Mouse (Mus musculus) liver, embryonic 14.5 days (tissue): Measurements from ENCODE around the gene Igfbp3. TPM values are rescaled to one million over a fixed set of nuclear protein-coding genes. Genes with fewer than 3 reads are reported as not detected.

ENCODE experiments used
- ATAC-seq: fragments of 200-750 bp; cut with Nextera tagmentation; 2 replicates; pipeline ENCODE4 v1.8.0; 2017; ENCODE audit warnings: moderate number of reproducible peaks, mild to moderate bottlenecking, moderate library complexity; ENCODE audit not compliant: insufficient read depth
- DNase-seq, 3 experiments: peaks; one replicate each; pipeline ENCODE4 v3.0.0-alpha.2; 2012 to 2013; ENCODE audit warnings: low read depth in 3 of 3, low spot score in 3 of 3
- H3K27ac ChIP-seq: fragments of 300-500 bp; sonication (generic); 2 replicates; pipeline ENCODE4 v1.5.1; 2014; ENCODE audit warnings: moderate library complexity, mild to moderate bottlenecking, control low read depth, inconsistent platforms
- H3K27me3 ChIP-seq: fragments of 300-500 bp; sonication (generic); 2 replicates; pipeline ENCODE4 v1.6.1; 2014; ENCODE audit warnings: mild to moderate bottlenecking, low read length, moderate library complexity; ENCODE audit not compliant: control insufficient read depth, insufficient read depth
- H3K36me3 ChIP-seq: fragments of 300-500 bp; sonication (generic); replicated peaks from 2 replicates; pipeline ENCODE4 v1.6.1; 2014; ENCODE audit warnings: low read depth; ENCODE audit not compliant: control insufficient read depth, insufficient read depth
- H3K4me1 ChIP-seq, 2 experiments: fragments of 200-500 bp in 1 of 2; fragments of 300-500 bp in 1 of 2; sonication (generic) in 1 of 2; replicated peaks; 2 replicates each; pipeline ENCODE4 v1.6.1; 2012 to 2014; ENCODE audit warnings: antibody characterized with exemption in 1 of 2, inconsistent platforms in 1 of 2, low read length in 1 of 2; ENCODE audit not compliant: control insufficient read depth in 2 of 2, insufficient read depth in 2 of 2
- H3K4me2 ChIP-seq: fragments of 300-500 bp; sonication (generic); 2 replicates; pipeline ENCODE4 v1.6.1; 2014; ENCODE audit warnings: low read depth, mild to moderate bottlenecking, control low read depth, moderate library complexity
- H3K4me3 ChIP-seq, 2 experiments: fragments of 200-500 bp in 1 of 2; fragments of 300-500 bp in 1 of 2; sonication (generic) in 1 of 2; 2 replicates each; pipeline ENCODE4 v1.5.1; 2012 to 2014; ENCODE audit warnings: low read depth in 2 of 2, low read length in 2 of 2, mild to moderate bottlenecking in 2 of 2, control low read depth in 1 of 2, inconsistent platforms in 1 of 2, moderate library complexity in 1 of 2; ENCODE audit not compliant: insufficient read depth in 1 of 2
- H3K9ac ChIP-seq: fragments of 300-500 bp; sonication (generic); replicated peaks from 2 replicates; pipeline ENCODE4 v1.6.1; 2014; ENCODE audit warnings: mild to moderate bottlenecking, control low read depth, moderate library complexity
- H3K9me3 ChIP-seq: fragments of 300-500 bp; sonication (generic); 2 replicates; pipeline ENCODE4 v1.6.1; 2016; ENCODE audit warnings: low read length, mixed read lengths; ENCODE audit not compliant: control insufficient read depth
- CTCF ChIP-seq: IDR thresholded peaks from 2 replicates; pipeline ENCODE4 v1.5.1; 2016; ENCODE audit warnings: antibody characterized with exemption, low read depth, control low read depth
- EP300 ChIP-seq: IDR thresholded peaks from 2 replicates; pipeline ENCODE4 v1.6.1; 2016; ENCODE audit warnings: antibody characterized with exemption, low read depth
- WGBS: fragments of 180-500 bp; shearing (Covaris S2); extraction: QIAGEN DNeasy Blood & Tissue Kit; methylation state at CpG from one replicate; pipeline ENCODE4 v1.1.7; 2014; ENCODE audit not compliant: insufficient replicate concordance; 5-methylcytosine and 5-hydroxymethylcytosine counted together
- polyA plus RNA-seq, 2 experiments: library from polyadenylated mRNA; depleted of rRNA in 1 of 2; stranded (reverse) in 1 of 2; unstranded in 1 of 2; fragments of >200 nt; fragmentation: Nextera tagmentation in 1 of 2; extraction: Ambion mirVana in 1 of 2; gene quantifications; 2 replicates each; pipeline versions ENCODE4 v1.2.1 to v1.2.3; 2012 to 2014

Igfbp3 gene
- polyA plus RNA-seq, 2 experiments: 19.0 to 21.4 TPM

DNA sequence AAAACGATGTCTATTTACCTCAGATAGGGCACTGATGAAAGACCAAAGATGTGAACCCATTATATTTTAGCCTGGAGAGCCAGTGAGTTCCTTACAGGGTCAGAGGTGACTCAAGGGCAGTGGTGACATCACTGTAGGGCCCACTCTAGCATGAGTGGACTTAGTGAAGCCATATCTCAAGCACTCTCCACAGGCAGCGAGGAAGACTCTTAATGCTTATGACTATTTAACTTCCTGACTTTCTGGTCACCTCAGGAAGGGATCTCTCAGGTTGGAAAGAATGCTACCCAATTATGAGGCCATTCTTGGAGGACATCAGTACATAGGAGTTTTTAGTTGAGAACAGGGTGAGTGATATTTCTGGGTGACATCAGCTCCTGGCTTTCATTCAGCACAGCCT lies 19.6 kb upstream of the Igfbp3 start:
- H3K27me3 ChIP-seq: no peaks in the 10 kb centered on the region
- no peaks in the 10 kb centered on the region for H3K4me1 ChIP-seq
- no peak for DNase-seq
- WGBS: 52% methylated on average over 2 of the region's 2 CpGs
- H3K9ac ChIP-seq: no peak overlapping the region
- H3K36me3 ChIP-seq: no peaks in the 10 kb centered on the region
- H3K4me2 ChIP-seq: no peak overlapping the region
- no peak for ATAC-seq
- H3K27ac ChIP-seq: no peak overlapping the region
- TF ChIP-seq EP300 (no peak), CTCF (no peak)
- no peaks in the 10 kb centered on the region for H3K9me3 ChIP-seq
- no peak overlapping the region for H3K4me3 ChIP-seq

GRCm38 (mm10) chr11:7231958-7232357 lies 18.2 kb upstream of the Igfbp3 start:
- H3K9me3 ChIP-seq: no peaks in the 10 kb centered on the region
- no peaks in the 10 kb centered on the region for H3K27me3 ChIP-seq
- ATAC-seq (no peak), DNase-seq (no peak)
- no peak overlapping the region for H3K4me2 ChIP-seq
- H3K9ac ChIP-seq: no peak overlapping the region
- 61% methylated on average over 4 of the region's 4 CpGs for WGBS
- H3K4me3 ChIP-seq: no peak overlapping the region
- no peaks in the 10 kb centered on the region for H3K36me3 ChIP-seq
- no peaks in the 10 kb centered on the region for H3K4me1 ChIP-seq
- no peak overlapping the region for H3K27ac ChIP-seq
- TF ChIP-seq EP300 (no peak), CTCF (no peak)

- DNase-seq: no peak
- 57% methylated on average over 4 of the region's 4 CpGs for WGBS
- H3K9ac ChIP-seq: no peak overlapping the region
Measured at GRCm38 (mm10) chr11:7230000-7230399, 16.3 kb upstream of the Igfbp3 start.

DNA sequence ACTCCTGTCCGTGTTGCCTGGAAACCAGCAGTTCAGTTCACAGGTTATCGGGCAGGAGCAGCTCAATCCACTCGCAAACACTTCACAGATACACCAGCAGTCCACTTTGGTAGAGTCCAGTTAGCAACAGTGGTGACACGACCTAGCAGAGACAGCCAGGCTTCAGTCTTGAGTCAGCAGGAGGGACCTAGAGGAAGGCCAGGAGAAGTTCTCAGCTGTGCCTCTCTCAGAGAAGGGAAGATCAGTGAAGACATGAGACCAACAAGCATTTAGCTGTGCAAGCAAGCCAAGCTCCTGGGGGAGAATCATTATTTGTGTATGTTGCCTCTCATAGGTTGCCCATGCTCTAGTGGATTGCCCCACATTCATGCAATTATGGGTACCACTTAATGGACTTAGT lies 14.4 kb upstream of the Igfbp3 start:
- TF ChIP-seq EP300 (no peak), CTCF (no peak)
- H3K27me3 ChIP-seq: no peaks in the 10 kb centered on the region
- H3K9ac ChIP-seq: no peak overlapping the region
- no peaks in the 10 kb centered on the region for H3K9me3 ChIP-seq
- DNase-seq (no peak), ATAC-seq (no peak)
- H3K27ac ChIP-seq: no peak overlapping the region
- H3K36me3 ChIP-seq: no peaks in the 10 kb centered on the region
- 51% methylated on average over 4 of the region's 4 CpGs for WGBS
- H3K4me1 ChIP-seq: no peaks in the 10 kb centered on the region
- H3K4me2 ChIP-seq: no peak overlapping the region
- no peak overlapping the region for H3K4me3 ChIP-seq

More at GRCm38 (mm10) chr11:7230000-7230399, 16.3 kb upstream of the Igfbp3 start:
- no peak for TF ChIP-seq EP300
- TF ChIP-seq CTCF: no peak
- Histone ChIP-seq H3K4me2 (no peak overlapping the region), H3K27ac (no peak overlapping the region), H3K27me3 (no peaks in the 10 kb centered on the region), H3K4me1 (no peaks in the 10 kb centered on the region), H3K9me3 (no peaks in the 10 kb centered on the region), H3K4me3 (no peak overlapping the region), H3K36me3 (no peaks in the 10 kb centered on the region)
- ATAC-seq: no peak

DNA sequence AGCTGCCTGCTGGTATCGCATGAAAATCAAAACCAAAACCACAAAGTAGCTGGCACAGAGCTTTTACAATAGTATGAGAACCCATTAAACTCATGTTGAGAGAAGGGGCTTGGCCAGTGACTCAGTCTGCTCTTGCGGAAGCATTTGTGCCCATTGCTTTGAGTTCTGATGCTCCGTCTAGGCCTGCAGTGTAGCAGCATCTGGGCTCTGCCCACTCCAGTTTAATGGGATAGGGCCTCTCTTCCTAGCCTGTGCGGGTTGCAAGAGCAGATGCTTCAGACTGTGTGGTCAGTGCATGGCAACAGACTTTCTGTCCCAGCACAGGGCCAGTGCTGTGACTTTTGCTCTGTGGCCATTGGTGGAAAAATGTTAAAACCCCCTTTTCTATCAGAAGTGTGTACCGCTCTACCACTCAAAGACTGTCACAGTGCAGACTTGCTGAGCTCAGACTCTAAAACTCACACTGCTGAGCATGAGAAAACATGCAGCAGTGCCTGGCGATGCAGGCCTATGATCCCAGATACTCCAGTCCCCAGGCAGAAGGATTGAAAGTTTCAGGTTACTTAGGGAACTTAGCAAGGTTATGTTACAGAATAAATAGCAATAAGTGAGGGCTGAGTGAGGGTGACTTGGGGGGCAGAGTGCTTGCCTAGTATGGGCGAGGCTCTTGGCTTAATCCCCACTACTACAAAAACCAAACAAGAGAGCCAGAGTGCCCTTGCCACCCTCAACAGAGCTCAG lies 13.3 kb upstream of the Igfbp3 start:
- WGBS: 65% methylated on average over 7 of the region's 7 CpGs
- no peak for ATAC-seq

More for the DNA sequence above, 13.3 kb upstream of the Igfbp3 start:
- Histone ChIP-seq H3K4me3 (no peak overlapping the region), H3K9me3 (no peaks in the 10 kb centered on the region), H3K9ac (no peak overlapping the region), H3K4me1 (no peaks in the 10 kb centered on the region), H3K27ac (no peak overlapping the region), H3K27me3 (no peaks in the 10 kb centered on the region), H3K36me3 (no peaks in the 10 kb centered on the region), H3K4me2 (no peak overlapping the region)
- no peak for DNase-seq
- no peak for TF ChIP-seq EP300
- TF ChIP-seq CTCF: no peak
